Mouse (Mus musculus): Measurements from ENCODE around the gene Camk1g.
A peak's percentile ranks its signal among the peaks of the same experiment; 100 is the strongest.

Camk1g gene

DNA sequence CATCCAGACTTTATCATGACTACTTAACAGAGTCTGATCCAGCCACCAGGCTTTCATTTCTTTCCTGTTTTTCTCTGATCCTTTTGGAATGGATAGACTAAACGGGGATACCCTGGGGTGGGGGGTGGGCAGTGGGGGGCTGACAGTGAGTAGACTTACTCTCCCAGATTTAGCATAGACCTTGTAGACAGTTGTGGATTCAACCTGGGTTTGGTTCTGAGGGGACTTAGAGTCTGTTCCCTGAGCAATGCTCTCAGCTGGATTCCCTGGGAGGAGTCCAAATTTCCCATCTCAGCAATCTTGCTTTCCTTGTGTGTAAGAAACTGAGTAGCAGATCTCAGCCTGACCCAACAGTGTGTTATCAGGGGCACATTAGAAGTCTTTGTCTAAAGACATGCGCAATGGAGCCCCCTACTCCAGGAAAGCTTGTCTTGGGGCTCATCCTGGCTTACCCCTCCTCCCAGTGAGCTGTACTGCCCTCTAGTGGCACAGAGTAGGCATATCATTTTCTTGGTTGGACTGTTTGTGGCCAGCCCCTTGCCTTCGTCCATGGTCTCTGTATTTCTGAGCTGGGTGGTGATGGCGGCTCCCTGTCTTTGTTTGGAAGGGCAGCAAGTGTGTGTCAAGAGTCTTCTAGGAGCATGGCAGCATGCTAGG lies 6.5 kb upstream of the Camk1g start:
- ATAC-seq (ENCODE audit: insufficient number of reproducible peaks, low FRiP score, low TSS enrichment): peak; percentile 56

- ATAC-seq (ENCODE audit: insufficient number of reproducible peaks, low FRiP score, low TSS enrichment): no peak
Measured at GRCm38 (mm10) chr1:193373906-193374413, 3.9 kb upstream of the Camk1g start.

DNA sequence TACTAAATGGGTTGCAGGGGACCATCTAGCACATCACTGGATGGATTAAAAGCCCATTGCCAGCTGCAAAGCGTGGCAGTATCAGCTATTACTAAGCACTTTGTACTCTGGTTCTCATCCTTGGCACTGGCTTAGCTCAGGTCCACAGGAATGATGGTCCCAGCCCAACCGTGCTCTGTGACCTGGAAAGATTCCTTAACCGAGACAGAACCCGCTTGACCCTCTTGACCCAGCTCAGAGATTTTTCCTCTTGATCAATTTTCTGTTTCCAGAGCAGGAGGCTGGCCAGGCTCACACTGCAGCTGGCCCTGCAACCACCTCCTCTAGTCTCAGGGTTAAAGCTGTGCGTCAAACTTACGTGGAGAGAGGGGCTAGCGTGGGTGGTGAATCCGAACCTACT lies 1.0 kb downstream of the Camk1g start:
- no peak for ATAC-seq (ENCODE audit: insufficient number of reproducible peaks, low FRiP score, low TSS enrichment)

DNA sequence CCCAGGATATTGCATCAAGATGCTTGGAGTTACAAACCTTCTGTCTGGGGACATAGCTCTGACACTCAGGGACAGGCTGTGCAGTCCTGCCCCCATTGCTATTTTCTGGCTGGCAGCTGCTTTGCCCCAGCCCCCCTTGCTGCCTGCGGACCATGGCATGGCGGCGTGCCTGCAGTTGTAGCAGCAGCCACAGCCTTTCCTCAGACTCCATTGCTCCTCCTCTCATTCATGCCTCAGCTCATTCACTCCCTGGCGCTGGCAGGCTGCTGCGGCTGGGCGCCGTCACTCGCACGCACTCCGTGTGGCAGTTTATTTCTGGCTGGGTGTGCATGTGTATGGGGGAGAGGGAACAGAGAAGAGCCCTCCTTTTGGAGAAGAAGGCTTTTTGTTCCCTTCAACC lies 2.0 kb downstream of the Camk1g start:
- ATAC-seq (ENCODE audit: insufficient number of reproducible peaks, low FRiP score, low TSS enrichment): no peak

- ATAC-seq (ENCODE audit: insufficient number of reproducible peaks, low FRiP score, low TSS enrichment): no peak
Measured at GRCm38 (mm10) chr1:193363801-193364231, 6.3 kb downstream of the Camk1g start.

GRCm38 (mm10) chr1:193362078-193362477 lies 8.0 kb downstream of the Camk1g start:
- ATAC-seq (ENCODE audit: insufficient number of reproducible peaks, low FRiP score, low TSS enrichment): no peak

- peak; percentile 55 for ATAC-seq (ENCODE audit: insufficient number of reproducible peaks, low FRiP score, low TSS enrichment)
Measured at GRCm38 (mm10) chr1:193361181-193361580, 8.9 kb downstream of the Camk1g start.

DNA sequence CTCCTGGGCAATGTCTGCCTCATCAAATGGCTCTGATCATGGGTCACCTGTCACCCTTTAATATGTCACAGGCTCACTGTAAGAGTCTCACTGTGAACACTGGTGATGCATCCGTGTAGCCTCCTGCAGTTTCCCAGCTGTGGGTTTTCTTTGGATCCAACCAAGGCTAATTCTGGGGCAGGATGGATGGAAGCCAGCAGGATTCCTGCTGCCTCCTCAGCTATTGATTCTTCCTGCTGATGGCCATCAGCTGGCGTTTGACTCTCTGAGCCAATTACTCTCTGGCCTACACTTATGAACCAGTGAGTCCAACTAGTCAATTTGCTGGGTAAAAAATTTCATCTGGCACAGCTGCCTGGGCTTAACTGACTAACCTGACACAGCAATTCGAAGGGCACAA lies 10.9 kb downstream of the Camk1g start:
- ATAC-seq (ENCODE audit: insufficient number of reproducible peaks, low FRiP score, low TSS enrichment): no peak

DNA sequence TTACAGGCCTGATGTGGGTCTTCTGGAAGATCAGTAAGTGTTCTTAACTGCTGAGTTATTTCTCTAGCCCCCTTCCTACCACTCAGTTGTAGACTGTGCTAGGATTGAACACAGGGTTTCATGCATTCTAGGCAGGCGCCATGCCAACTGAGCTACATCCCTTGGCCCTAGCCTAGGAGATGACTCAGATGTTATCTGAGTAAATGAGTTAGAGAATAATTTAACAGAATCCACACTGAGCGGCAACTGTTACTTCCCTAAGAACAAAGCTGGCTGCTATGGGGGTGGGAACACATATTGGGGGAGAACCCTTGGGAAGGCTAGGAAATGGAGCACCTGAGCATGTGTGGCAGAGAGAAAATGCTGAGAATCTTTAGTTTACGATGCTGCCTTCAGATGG lies 18.5 kb downstream of the Camk1g start:
- no peak for ATAC-seq (ENCODE audit: insufficient number of reproducible peaks, low FRiP score, low TSS enrichment)

- no peak for ATAC-seq (ENCODE audit: insufficient number of reproducible peaks, low FRiP score, low TSS enrichment)
Measured at GRCm38 (mm10) chr1:193350546-193350801, 19.6 kb downstream of the Camk1g start.

DNA sequence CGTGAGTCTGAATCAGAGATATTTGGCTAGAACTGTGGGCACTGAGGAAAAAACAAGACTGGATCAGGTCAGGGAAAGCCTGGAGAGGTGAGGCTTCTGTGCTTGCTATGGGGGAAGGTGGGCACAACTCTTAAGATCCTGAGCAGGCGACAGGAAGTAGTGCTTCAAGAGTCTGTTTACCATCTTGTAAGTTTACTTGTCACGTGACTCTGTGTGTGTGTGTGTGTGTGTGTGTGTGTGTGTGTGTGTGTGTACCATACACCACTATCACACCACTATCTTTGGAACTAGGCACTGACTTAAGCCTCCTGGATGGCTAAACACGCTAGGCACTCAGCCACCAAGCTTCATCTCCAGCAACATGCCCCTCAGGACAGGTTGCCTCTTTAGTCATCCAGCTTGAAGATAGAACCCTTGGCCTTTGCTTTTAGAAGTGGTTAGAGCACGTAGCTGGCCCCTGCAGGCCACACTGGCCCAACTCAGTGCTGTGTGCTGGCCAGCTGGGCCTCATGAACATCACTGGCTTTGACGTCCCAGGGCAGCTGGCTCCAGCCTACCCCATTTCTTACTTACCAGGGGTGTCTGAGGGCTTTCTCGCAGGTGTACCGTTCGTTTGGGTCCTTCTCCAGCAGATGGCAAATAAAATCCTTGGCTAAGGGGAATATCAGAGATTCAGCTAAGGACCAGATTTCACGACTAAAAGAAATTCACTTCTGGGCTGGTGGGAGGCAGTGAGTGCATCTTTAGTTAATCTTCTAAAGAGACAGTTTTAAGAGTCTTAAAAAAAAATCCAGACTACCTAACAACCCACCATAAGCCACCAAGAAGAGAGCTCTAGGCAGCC lies 20.2 kb downstream of the Camk1g start:
- no peak for ATAC-seq (ENCODE audit: insufficient number of reproducible peaks, low FRiP score, low TSS enrichment)

GRCm38 (mm10) chr1:193348261-193348962 lies 21.7 kb downstream of the Camk1g start:
- ATAC-seq (ENCODE audit: insufficient number of reproducible peaks, low FRiP score, low TSS enrichment): peak; percentile 66

DNA sequence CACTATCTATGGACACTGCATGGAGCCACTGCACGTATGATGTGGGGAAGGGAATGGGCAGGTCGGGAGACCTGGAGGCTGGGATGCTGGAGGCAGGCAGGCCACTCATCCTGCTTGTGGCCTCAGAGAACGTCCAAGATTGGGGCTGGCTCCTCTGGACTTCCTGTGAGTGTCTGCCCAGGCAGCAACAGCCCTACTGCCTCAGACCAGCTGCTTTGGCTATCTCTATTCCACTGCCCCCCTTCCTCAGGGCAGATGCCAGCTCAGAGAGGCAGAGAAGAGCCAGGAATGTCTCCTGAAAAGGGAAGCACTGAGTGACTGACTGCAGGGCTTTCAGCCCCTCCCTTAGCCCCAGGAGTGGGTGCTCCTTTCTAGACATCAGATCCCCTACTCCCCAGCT lies 23.2 kb downstream of the Camk1g start:
- no peak for ATAC-seq (ENCODE audit: insufficient number of reproducible peaks, low FRiP score, low TSS enrichment)

GRCm38 (mm10) chr1:193344976-193345375 lies 25.1 kb downstream of the Camk1g start:
- no peak for ATAC-seq (ENCODE audit: insufficient number of reproducible peaks, low FRiP score, low TSS enrichment)

DNA sequence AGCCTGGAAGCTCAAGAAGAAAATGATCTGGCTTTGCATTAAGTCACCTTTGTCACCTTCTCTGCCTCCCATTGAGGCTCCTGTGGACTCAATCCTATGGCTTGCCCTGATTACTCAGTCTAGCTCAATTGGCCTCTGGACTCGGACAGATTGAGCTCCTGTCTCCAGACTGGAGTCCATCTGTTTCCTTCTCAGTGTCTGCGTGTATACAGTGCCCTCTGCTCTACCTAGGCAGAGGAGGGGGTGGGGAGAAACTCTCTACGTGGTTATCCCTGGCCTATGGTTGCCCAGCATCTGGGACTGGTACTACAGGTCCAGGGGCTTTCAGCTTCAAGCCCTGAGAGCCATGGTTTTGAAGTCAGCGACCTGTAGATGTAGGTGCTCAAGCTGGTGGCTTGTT lies 26.2 kb downstream of the Camk1g start:
- peak; percentile 80 for ATAC-seq (ENCODE audit: insufficient number of reproducible peaks, low FRiP score, low TSS enrichment)

DNA sequence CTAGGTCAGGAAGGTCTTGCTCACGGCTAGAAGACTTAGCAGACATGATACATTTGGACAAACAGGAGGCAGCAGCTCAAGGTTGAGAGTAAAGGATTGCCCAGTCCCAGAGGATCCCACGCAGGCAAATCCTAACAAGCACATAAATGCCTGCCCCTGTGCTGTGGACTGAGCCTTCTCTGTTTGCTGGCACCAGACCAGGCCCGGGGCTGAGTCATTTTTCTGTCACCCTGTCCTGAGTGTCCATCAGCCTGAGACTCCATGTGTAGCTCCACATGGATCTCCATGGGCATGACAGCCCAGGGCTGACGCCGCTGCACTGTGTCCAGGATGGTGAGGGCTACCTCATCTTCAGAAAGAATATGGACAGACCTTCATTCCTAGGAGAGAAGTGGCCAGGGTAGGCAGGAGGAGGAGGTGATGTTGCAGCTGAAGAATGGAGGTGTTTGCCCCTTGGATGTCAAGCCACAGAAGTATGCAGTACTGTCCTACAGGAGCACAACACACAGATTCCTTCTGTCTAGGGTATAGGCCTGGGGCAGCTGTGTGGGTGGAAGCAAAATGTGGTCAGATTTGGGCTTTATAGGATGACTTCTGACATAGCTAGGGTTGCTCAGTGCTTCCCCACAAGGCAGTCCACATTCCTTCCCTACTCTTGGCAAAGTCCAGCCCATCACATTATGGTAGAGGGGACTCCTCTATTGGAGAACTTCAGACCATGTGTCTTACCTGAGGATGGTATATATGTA lies 27.7 kb downstream of the Camk1g start:
- no peak for ATAC-seq (ENCODE audit: insufficient number of reproducible peaks, low FRiP score, low TSS enrichment)

DNA sequence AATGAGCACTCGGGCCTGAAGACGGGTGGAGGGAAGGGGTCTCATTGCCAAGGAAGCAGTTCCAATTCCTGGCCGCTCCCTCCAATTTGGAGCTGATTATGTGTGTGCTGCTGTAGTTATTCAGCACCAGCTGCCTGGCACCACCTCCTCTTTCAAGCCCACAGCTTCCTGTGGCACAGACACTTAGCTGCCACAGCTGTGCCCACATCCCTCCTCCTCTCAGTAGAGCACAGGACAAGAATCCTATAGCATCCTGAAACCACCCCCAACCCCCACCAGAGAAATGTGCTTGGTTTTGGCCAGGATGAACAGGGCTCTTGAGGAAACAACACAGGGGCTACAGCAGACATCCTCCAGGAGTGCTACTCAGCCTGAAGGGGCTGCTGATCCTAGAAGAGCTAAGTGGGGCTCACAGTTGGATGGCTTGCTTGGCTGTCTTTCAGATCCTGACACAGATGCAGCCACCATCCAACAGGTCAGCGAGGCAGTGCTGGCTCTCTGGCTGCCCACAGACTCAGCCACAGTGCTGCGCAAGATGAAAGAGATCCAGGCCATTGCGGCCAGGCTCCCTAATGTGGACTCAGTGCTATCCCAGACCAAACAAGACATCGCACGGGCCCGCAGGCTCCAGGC lies 31.6 kb downstream of the Camk1g start:
- no peak for ATAC-seq (ENCODE audit: insufficient number of reproducible peaks, low FRiP score, low TSS enrichment)

DNA sequence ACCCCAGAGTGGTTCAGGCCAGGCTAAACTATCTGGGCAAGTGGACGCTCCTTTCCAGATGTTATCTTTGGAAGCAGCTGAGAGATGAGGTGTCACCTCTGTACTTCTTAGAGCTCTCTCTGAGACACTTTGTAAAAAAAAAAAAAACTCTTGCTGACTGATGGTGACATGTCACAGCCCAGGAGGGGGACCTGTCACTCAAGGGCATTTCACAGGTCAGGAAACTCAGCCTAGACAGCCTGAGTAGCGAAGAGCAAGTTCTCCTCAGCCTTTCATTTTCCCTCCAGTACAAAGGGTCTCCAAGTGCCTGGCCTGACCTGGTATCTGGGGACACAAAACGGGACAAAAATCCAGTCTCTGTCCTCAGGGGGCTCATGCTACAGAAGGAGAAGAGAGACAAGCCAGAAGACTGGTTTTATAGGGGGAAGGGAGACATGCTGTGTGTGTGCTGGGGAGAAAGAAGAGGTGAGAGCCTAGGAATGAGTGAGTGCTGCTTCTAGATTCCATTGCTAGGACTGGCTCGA lies 32.2 kb downstream of the Camk1g start:
- ATAC-seq (ENCODE audit: insufficient number of reproducible peaks, low FRiP score, low TSS enrichment): no peak

- no peak for ATAC-seq (ENCODE audit: insufficient number of reproducible peaks, low FRiP score, low TSS enrichment)
Measured at GRCm38 (mm10) chr1:193337018-193337321, 33.1 kb downstream of the Camk1g start.
